Mouse (Mus musculus): ENCODE measurements around the gene Ccdc88a. TPM values are rescaled to one million over a fixed set of nuclear protein-coding genes. Genes with fewer than 3 reads are reported as not detected.

Gene Ccdc88a
- polyA plus RNA-seq, 1 experiment from 2014 or later, result 105 TPM

GRCm38 (mm10) chr11:29496962-29497361 lies 123.5 kb downstream of the Ccdc88a start:
- H3K27me3 ChIP-seq, result no peaks in the 10 kb centered on the region
- H3K4me1 ChIP-seq, result no peaks in the 10 kb centered on the region
- WGBS, result 91% methylated on average over 3 of the region's 3 CpGs
- no peak overlapping the region for H3K4me3 ChIP-seq
- no peak for ATAC-seq (replicated peaks)
- H3K4me2 ChIP-seq (replicated peaks), result no peak overlapping the region
- H3K36me3 ChIP-seq, result peaks cover 50% of the 10 kb centered on the region
- no peak overlapping the region for H3K27ac ChIP-seq (replicated peaks)
- H3K9ac ChIP-seq (replicated peaks), result no peak overlapping the region
- no peaks in the 10 kb centered on the region for H3K9me3 ChIP-seq

GRCm38 (mm10) chr11:29503948-29504893 lies 130.8 kb downstream of the Ccdc88a start:
- Histone ChIP-seq H3K4me2 (replicated peaks) (no peak overlapping the region), H3K27ac (replicated peaks) (no peak overlapping the region), H3K4me1 (no peaks in the 10 kb centered on the region), H3K4me3 (no peak overlapping the region), H3K36me3 (peaks cover 46% of the 10 kb centered on the region), H3K27me3 (no peaks in the 10 kb centered on the region), H3K9ac (replicated peaks) (no peak overlapping the region), H3K9me3 (no peaks in the 10 kb centered on the region)
- no peak for ATAC-seq (replicated peaks)
- 94% methylated on average over 10 of the region's 10 CpGs for WGBS

- H3K9me3 ChIP-seq, result no peaks in the 10 kb centered on the region
- WGBS, result 95% methylated on average over 2 of the region's 2 CpGs
- no peaks in the 10 kb centered on the region for H3K27me3 ChIP-seq
- H3K4me3 ChIP-seq, result no peak overlapping the region
- no peak for ATAC-seq (replicated peaks)
- peaks cover 41% of the 10 kb centered on the region for H3K36me3 ChIP-seq
- H3K4me2 ChIP-seq (replicated peaks), result no peak overlapping the region
- no peaks in the 10 kb centered on the region for H3K4me1 ChIP-seq
- no peak overlapping the region for H3K9ac ChIP-seq (replicated peaks)
- no peak overlapping the region for H3K27ac ChIP-seq (replicated peaks)
These were observed 131.6 kb downstream of the Ccdc88a start for GRCm38 (mm10) chr11:29504899-29505625.

GRCm38 (mm10) chr11:29509421-29509820 lies 136.0 kb downstream of the Ccdc88a start:
- Histone ChIP-seq H3K9me3 (no peaks in the 10 kb centered on the region), H3K27me3 (no peaks in the 10 kb centered on the region), H3K36me3 (peaks cover 32% of the 10 kb centered on the region), H3K4me3 (no peak overlapping the region), H3K9ac (replicated peaks) (no peak overlapping the region), H3K4me1 (peaks cover 5% of the 10 kb centered on the region; the same call in 1 of the 2 replicates), H3K27ac (replicated peaks) (no peak overlapping the region), H3K4me2 (replicated peaks) (no peak overlapping the region)
- 88% methylated on average over 1 of the region's 1 CpGs for WGBS
- ATAC-seq (replicated peaks), result no peak

- Histone ChIP-seq H3K9me3 (no peaks in the 10 kb centered on the region), H3K4me1 (peaks cover 6% of the 10 kb centered on the region; the same call in 1 of the 2 replicates), H3K27me3 (no peaks in the 10 kb centered on the region), H3K4me3 (no peak overlapping the region), H3K9ac (replicated peaks) (no peak overlapping the region), H3K27ac (replicated peaks) (no peak overlapping the region), H3K36me3 (peaks cover 14% of the 10 kb centered on the region; the same call in 1 of the 2 replicates), H3K4me2 (replicated peaks) (no peak overlapping the region)
- no peak for ATAC-seq (replicated peaks)
- WGBS, result 89% methylated on average over 4 of the region's 4 CpGs
These were observed 139.5 kb downstream of the Ccdc88a start for GRCm38 (mm10) chr11:29512818-29513535.

GRCm38 (mm10) chr11:29514325-29514681 lies 140.8 kb downstream of the Ccdc88a start:
- Histone ChIP-seq H3K9me3 (no peaks in the 10 kb centered on the region), H3K4me3 (peak overlapping the region; percentile 55), H3K27me3 (no peaks in the 10 kb centered on the region), H3K36me3 (peaks cover 13% of the 10 kb centered on the region; the same call in 1 of the 2 replicates), H3K4me1 (peaks cover 6% of the 10 kb centered on the region; the same call in 1 of the 2 replicates), H3K4me2 (replicated peaks) (peak overlapping the region; percentile 66), H3K27ac (replicated peaks) (peak overlapping the region; percentile 36), H3K9ac (replicated peaks) (peak overlapping the region; percentile 49)
- 26% methylated on average over 10 of the region's 10 CpGs for WGBS
- ATAC-seq (replicated peaks), result peak; percentile 2; the same call in 1 of the 2 replicates

GRCm38 (mm10) chr11:29514682-29515412 lies 141.4 kb downstream of the Ccdc88a start, which contains the start of gene Prorsd1:
Gene Prorsd1 (minus strand): TSS chr11:29515033.
- H3K4me2 ChIP-seq (replicated peaks), result peak within 1 kb of the TSS; percentile 66
- no peaks in the 10 kb centered on the region for H3K9me3 ChIP-seq
- H3K4me1 ChIP-seq, result peaks cover 6% of the 10 kb centered on the region; the same call in 1 of the 2 replicates
- no peaks in the 10 kb centered on the region for H3K27me3 ChIP-seq
- H3K4me3 ChIP-seq, result peak within 1 kb of the TSS; percentile 55
- H3K36me3 ChIP-seq, result peaks cover 13% of the 10 kb centered on the region; the same call in 1 of the 2 replicates
- WGBS, result 3% methylated on average over 40 of the region's 40 CpGs
- H3K9ac ChIP-seq (replicated peaks), result peak within 1 kb of the TSS; percentile 49
- ATAC-seq (replicated peaks), result peak; percentile 98
- peak within 1 kb of the TSS; percentile 36 for H3K27ac ChIP-seq (replicated peaks)

GRCm38 (mm10) chr11:29525988-29526794 lies 152.7 kb downstream of the Ccdc88a start, which contains the start of gene Mtif2:
Gene Mtif2 (plus strand): TSS chr11:29526408.
- H3K9me3 ChIP-seq, result no peaks in the 10 kb centered on the region
- peak within 1 kb of the TSS; percentile 77 for H3K4me2 ChIP-seq (replicated peaks)
- H3K27me3 ChIP-seq, result no peaks in the 10 kb centered on the region
- WGBS, result 2% methylated on average over 47 of the region's 47 CpGs
- peaks cover 23% of the 10 kb centered on the region for H3K4me1 ChIP-seq
- peak within 1 kb of the TSS; percentile 53 for H3K4me3 ChIP-seq
- peaks cover 10% of the 10 kb centered on the region; the same call in 1 of the 2 replicates for H3K36me3 ChIP-seq
- ATAC-seq (replicated peaks), result peak; percentile 98
- peak within 1 kb of the TSS; percentile 83 for H3K9ac ChIP-seq (replicated peaks)
- H3K27ac ChIP-seq (replicated peaks), result peak within 1 kb of the TSS; percentile 71

GRCm38 (mm10) chr11:29538201-29538600 lies 164.7 kb downstream of the Ccdc88a start:
- Histone ChIP-seq H3K27ac (replicated peaks) (no peak overlapping the region), H3K4me3 (no peak overlapping the region), H3K4me2 (replicated peaks) (no peak overlapping the region), H3K36me3 (peaks cover 68% of the 10 kb centered on the region), H3K4me1 (no peaks in the 10 kb centered on the region), H3K27me3 (no peaks in the 10 kb centered on the region), H3K9me3 (no peaks in the 10 kb centered on the region), H3K9ac (replicated peaks) (no peak overlapping the region)
- no peak for ATAC-seq (replicated peaks)
- 95% methylated on average over 1 of the region's 1 CpGs for WGBS

- Histone ChIP-seq H3K36me3 (peaks cover 56% of the 10 kb centered on the region), H3K4me2 (replicated peaks) (no peak overlapping the region), H3K9me3 (no peaks in the 10 kb centered on the region), H3K4me3 (no peak overlapping the region), H3K27me3 (no peaks in the 10 kb centered on the region), H3K4me1 (peaks cover 15% of the 10 kb centered on the region), H3K27ac (replicated peaks) (no peak overlapping the region), H3K9ac (replicated peaks) (no peak overlapping the region)
- 82% methylated on average over 3 of the region's 3 CpGs for WGBS
- no peak for ATAC-seq (replicated peaks)
These were observed 170.9 kb downstream of the Ccdc88a start for GRCm38 (mm10) chr11:29544225-29544945.

Data from forebrain, embryonic 15.5 days (tissue).